Mouse (Mus musculus): Measurements from ENCODE around the gene Tmem184a. TPM values are rescaled to one million over a fixed set of nuclear protein-coding genes. Genes with fewer than 3 reads are reported as not detected.

Tmem184a gene
- polyA plus RNA-seq, 1 experiment: 3.3 TPM

- no peak for TF ChIP-seq POLR2A (IDR thresholded peaks at IDR 0.05; ENCODE audit: low read depth, low read length)
- TF ChIP-seq CTCF (IDR thresholded peaks at IDR 0.05; ENCODE audit: extremely low read depth, insufficient read depth, insufficient read length, insufficient replicate concordance): no peak
- no peak for DNase-seq (ENCODE audit: low read depth in 1 of 2, low spot score in 2 of 2)
- peak overlapping the region; percentile 54; the same call in 1 of the 2 replicates for H3K27ac ChIP-seq (ENCODE audit: insufficient read depth, low read length)
- WGBS: 18% methylated on average over 10 of the region's 10 CpGs
- H3K4me3 ChIP-seq (ENCODE audit: extremely low read depth, insufficient read depth, insufficient read length): no peak overlapping the region
- H3K4me1 ChIP-seq (ENCODE audit: control insufficient read depth, insufficient read depth, insufficient read length): peaks cover 36% of the 10 kb centered on the region
- no peaks in the 10 kb centered on the region for H3K27me3 ChIP-seq (ENCODE audit: control insufficient read depth, insufficient read depth, low read length)
- H3K36me3 ChIP-seq (ENCODE audit: control insufficient read depth, insufficient read depth, low read length): peaks cover 12% of the 10 kb centered on the region
These were observed 24.8 kb downstream of the Tmem184a start for GRCm38 (mm10) chr5:139794938-139795337.

DNA sequence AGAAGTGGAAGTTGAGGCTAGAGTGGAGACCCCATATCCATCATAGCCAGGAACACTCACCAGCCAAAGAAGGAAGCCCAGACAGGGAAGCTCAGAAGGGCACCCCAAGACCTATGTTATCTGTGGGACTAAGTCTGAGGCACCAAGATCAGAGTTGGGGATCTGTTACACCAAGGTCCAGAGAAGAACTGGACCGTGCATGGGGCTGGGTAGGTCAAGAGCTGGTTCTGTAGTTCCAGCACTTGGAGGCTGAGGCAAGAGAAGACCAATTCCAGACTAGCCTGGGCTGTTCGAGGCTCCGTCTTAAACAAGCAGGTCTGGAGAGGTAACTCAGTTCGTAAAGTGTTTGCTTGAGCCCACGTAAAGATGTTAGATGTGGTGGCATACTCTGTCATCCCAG, 25.6 kb downstream of the Tmem184a start:
- TF ChIP-seq CTCF (IDR thresholded peaks at IDR 0.05; ENCODE audit: extremely low read depth, insufficient read depth, insufficient read length, insufficient replicate concordance) (no peak), POLR2A (IDR thresholded peaks at IDR 0.05; ENCODE audit: low read depth, low read length) (no peak)
- no peak overlapping the region for H3K4me3 ChIP-seq (ENCODE audit: extremely low read depth, insufficient read depth, insufficient read length)
- peak overlapping the region; percentile 54; the same call in 1 of the 2 replicates for H3K27ac ChIP-seq (ENCODE audit: insufficient read depth, low read length)
- peaks cover 4% of the 10 kb centered on the region for H3K36me3 ChIP-seq (ENCODE audit: control insufficient read depth, insufficient read depth, low read length)
- WGBS: 80% methylated on average over 5 of the region's 5 CpGs
- peaks cover 36% of the 10 kb centered on the region for H3K4me1 ChIP-seq (ENCODE audit: control insufficient read depth, insufficient read depth, insufficient read length)
- no peak for DNase-seq (ENCODE audit: low read depth in 1 of 2, low spot score in 2 of 2)
- H3K27me3 ChIP-seq (ENCODE audit: control insufficient read depth, insufficient read depth, low read length): no peaks in the 10 kb centered on the region

- TF ChIP-seq POLR2A (IDR thresholded peaks at IDR 0.05; ENCODE audit: low read depth, low read length) (no peak), CTCF (IDR thresholded peaks at IDR 0.05; ENCODE audit: extremely low read depth, insufficient read depth, insufficient read length, insufficient replicate concordance) (no peak)
- H3K27me3 ChIP-seq (ENCODE audit: control insufficient read depth, insufficient read depth, low read length): no peaks in the 10 kb centered on the region
- H3K4me3 ChIP-seq (ENCODE audit: extremely low read depth, insufficient read depth, insufficient read length): peak overlapping the region; percentile 76; the same call in 1 of the 2 replicates
- 5% methylated on average over 11 of the region's 11 CpGs for WGBS
- no peak for DNase-seq (ENCODE audit: low read depth in 1 of 2, low spot score in 2 of 2)
- peaks cover 36% of the 10 kb centered on the region for H3K4me1 ChIP-seq (ENCODE audit: control insufficient read depth, insufficient read depth, insufficient read length)
- H3K36me3 ChIP-seq (ENCODE audit: control insufficient read depth, insufficient read depth, low read length): peaks cover 1% of the 10 kb centered on the region; the same call in 1 of the 2 replicates
- peak overlapping the region; percentile 54 for H3K27ac ChIP-seq (ENCODE audit: insufficient read depth, low read length)
These were observed 26.2 kb downstream of the Tmem184a start for GRCm38 (mm10) chr5:139793338-139794089.

- TF ChIP-seq CTCF (IDR thresholded peaks at IDR 0.05; ENCODE audit: extremely low read depth, insufficient read depth, insufficient read length, insufficient replicate concordance) (no peak), POLR2A (IDR thresholded peaks at IDR 0.05; ENCODE audit: low read depth, low read length) (no peak)
- 11% methylated on average over 3 of the region's 3 CpGs for WGBS
- Histone ChIP-seq H3K4me1 (ENCODE audit: control insufficient read depth, insufficient read depth, insufficient read length) (peaks cover 36% of the 10 kb centered on the region), H3K4me3 (ENCODE audit: extremely low read depth, insufficient read depth, insufficient read length) (peak overlapping the region; percentile 76), H3K27ac (ENCODE audit: insufficient read depth, low read length) (peak overlapping the region; percentile 54), H3K36me3 (ENCODE audit: control insufficient read depth, insufficient read depth, low read length) (peaks cover 1% of the 10 kb centered on the region; the same call in 1 of the 2 replicates), H3K27me3 (ENCODE audit: control insufficient read depth, insufficient read depth, low read length) (no peaks in the 10 kb centered on the region)
- no peak for DNase-seq (ENCODE audit: low read depth in 1 of 2, low spot score in 2 of 2)
These were observed 26.8 kb downstream of the Tmem184a start for GRCm38 (mm10) chr5:139792966-139793337.

GRCm38 (mm10) chr5:139792159-139792775, 27.4 kb downstream of the Tmem184a start:
- H3K36me3 ChIP-seq (ENCODE audit: control insufficient read depth, insufficient read depth, low read length): peaks cover 1% of the 10 kb centered on the region; the same call in 1 of the 2 replicates
- 2% methylated on average over 11 of the region's 11 CpGs for WGBS
- H3K4me1 ChIP-seq (ENCODE audit: control insufficient read depth, insufficient read depth, insufficient read length): peaks cover 36% of the 10 kb centered on the region
- no peak for TF ChIP-seq CTCF (IDR thresholded peaks at IDR 0.05; ENCODE audit: extremely low read depth, insufficient read depth, insufficient read length, insufficient replicate concordance)
- TF ChIP-seq POLR2A (IDR thresholded peaks at IDR 0.05; ENCODE audit: low read depth, low read length): no peak
- peak overlapping the region; percentile 76 for H3K4me3 ChIP-seq (ENCODE audit: extremely low read depth, insufficient read depth, insufficient read length)
- no peaks in the 10 kb centered on the region for H3K27me3 ChIP-seq (ENCODE audit: control insufficient read depth, insufficient read depth, low read length)
- H3K27ac ChIP-seq (ENCODE audit: insufficient read depth, low read length): peak overlapping the region; percentile 94
- no peak for DNase-seq (ENCODE audit: low read depth in 1 of 2, low spot score in 2 of 2)

GRCm38 (mm10) chr5:139791227-139792158, 28.2 kb downstream of the Tmem184a start, which contains the start of gene Mafk:
Gene Mafk (plus strand): TSS chr5:139791513.
- WGBS: under 1% methylated on average over 92 of the region's 92 CpGs
- Histone ChIP-seq H3K4me3 (ENCODE audit: extremely low read depth, insufficient read depth, insufficient read length) (peak within 1 kb of the TSS; percentile 76), H3K27me3 (ENCODE audit: control insufficient read depth, insufficient read depth, low read length) (no peaks in the 10 kb centered on the region), H3K27ac (ENCODE audit: insufficient read depth, low read length) (peak within 1 kb of the TSS; percentile 94), H3K36me3 (ENCODE audit: control insufficient read depth, insufficient read depth, low read length) (no peaks in the 10 kb centered on the region), H3K4me1 (ENCODE audit: control insufficient read depth, insufficient read depth, insufficient read length) (peaks cover 36% of the 10 kb centered on the region)
- TF ChIP-seq CTCF (IDR thresholded peaks at IDR 0.05; ENCODE audit: extremely low read depth, insufficient read depth, insufficient read length, insufficient replicate concordance) (no peak), POLR2A (IDR thresholded peaks at IDR 0.05; ENCODE audit: low read depth, low read length) (peak; percentile 87)
- DNase-seq (ENCODE audit: low read depth in 1 of 2, low spot score in 2 of 2): peak; percentile 92 to 98
